Mouse (Mus musculus) spleen, adult 2 months (tissue): ENCODE measurements around the gene Elovl5.

Source experiments
- CTCF ChIP-seq: fragments of 200-500 bp; IDR thresholded peaks from 2 replicates; pipeline ENCODE4 v1.5.1; 2011; ENCODE audit warnings: mild to moderate bottlenecking, inconsistent platforms; ENCODE audit not compliant: insufficient read depth, insufficient read length, insufficient replicate concordance; ENCODE audit errors: extremely low read depth
- POLR2A ChIP-seq: fragments of 200-500 bp; IDR thresholded peaks from 2 replicates; pipeline ENCODE4 v1.6.1; 2011; ENCODE audit warnings: low read depth, low read length, inconsistent platforms

DNA sequence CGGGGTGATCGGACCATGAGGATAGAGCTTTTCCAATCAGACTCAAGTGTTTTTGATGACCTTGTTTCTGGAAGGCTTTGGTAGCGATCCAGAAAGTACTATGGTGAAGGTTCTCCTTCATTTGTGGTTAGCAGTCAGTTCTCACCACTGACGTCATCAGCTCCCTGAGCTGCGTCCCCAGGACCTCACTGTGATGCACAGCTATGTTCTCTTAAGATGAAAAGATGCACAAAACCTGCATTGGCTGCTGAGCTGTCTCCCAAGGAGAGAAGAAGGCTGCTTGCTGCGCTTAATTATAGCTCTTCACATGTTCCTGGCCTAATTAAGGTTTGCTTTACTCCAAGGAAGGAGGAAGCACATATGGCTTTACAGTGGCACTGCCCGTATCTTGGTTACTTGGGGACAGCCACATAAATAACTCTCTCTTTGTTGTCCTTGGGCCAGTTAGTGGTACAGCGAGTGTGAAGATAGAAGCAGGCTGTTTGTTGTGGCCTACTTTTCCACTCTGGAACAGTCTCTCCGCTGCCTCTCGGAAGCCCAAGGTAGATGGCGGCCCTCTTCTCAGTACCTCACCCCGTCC lies 50.5 kb downstream of the Elovl5 start:
- TF ChIP-seq POLR2A (no peak), CTCF (no peak)
